Mouse (Mus musculus) heart, adult 2 months (tissue): ENCODE results near the gene Crabp1. TPM values are rescaled to one million over a fixed set of nuclear protein-coding genes. Genes with fewer than 3 reads are reported as not detected.

Experiments used
- DNase-seq, 2 experiments: peaks; one replicate each; pipeline ENCODE4 v3.0.0; 2021
- H3K27ac ChIP-seq: fragments of 200-600 bp; 2 replicates; pipeline ENCODE4 v1.8.1; 2022
- H3K27me3 ChIP-seq: fragments of 200-500 bp; 2 replicates; pipeline ENCODE4 v1.6.1; 2012; ENCODE audit warnings: mild to moderate bottlenecking, low read length, inconsistent platforms, mixed read lengths; ENCODE audit not compliant: control insufficient read depth, insufficient read depth
- H3K36me3 ChIP-seq: fragments of 200-500 bp; 2 replicates; pipeline ENCODE4 v1.6.1; 2012; ENCODE audit warnings: low read length, inconsistent platforms; ENCODE audit not compliant: control insufficient read depth, insufficient read depth
- H3K4me1 ChIP-seq: fragments of 200-500 bp; 2 replicates; pipeline ENCODE4 v1.6.1; 2011; ENCODE audit warnings: low read length; ENCODE audit not compliant: control insufficient read depth, insufficient read depth
- H3K4me3 ChIP-seq: fragments of 200-600 bp; 2 replicates; pipeline ENCODE4 v1.8.1; 2022
- H3K79me2 ChIP-seq: fragments of 200-500 bp; replicated peaks from 2 replicates; pipeline ENCODE4 v1.6.1; 2012; ENCODE audit warnings: mild to moderate bottlenecking, inconsistent platforms, low read length, moderate library complexity, mixed read lengths; ENCODE audit not compliant: control insufficient read depth, insufficient read depth
- H3K9ac ChIP-seq: fragments of 200-500 bp; 2 replicates; pipeline ENCODE4 v1.6.1; 2012; ENCODE audit warnings: low read depth, mild to moderate bottlenecking, control low read depth, inconsistent platforms, low read length, mixed read lengths
- CTCF ChIP-seq: fragments of 200-600 bp; IDR thresholded peaks from 2 replicates; pipeline ENCODE4 v1.8.1; 2022; ENCODE audit warnings: antibody characterized with exemption, mild to moderate bottlenecking, moderate library complexity
- EP300 ChIP-seq: fragments of 200-500 bp; IDR thresholded peaks from 2 replicates; pipeline ENCODE4 v1.6.1; 2011; ENCODE audit warnings: low read depth, low read length, control low read depth; ENCODE audit not compliant: insufficient read depth
- POLR2A ChIP-seq: fragments of 200-500 bp; IDR thresholded peaks from 2 replicates; pipeline ENCODE4 v1.6.1; 2011; ENCODE audit warnings: mild to moderate bottlenecking, low read depth, low read length, control low read depth; ENCODE audit not compliant: insufficient read depth
- WGBS: fragments of 180-500 bp; shearing (Covaris S2); methylation state at CpG from one replicate; pipeline ENCODE4 v1.1.7; 2018; 5-methylcytosine and 5-hydroxymethylcytosine counted together
- intact Hi-C: fragments of 180-260 bp; cut with DNase I; formaldehyde crosslinking; loops from one replicate; pipeline ENCODE4 v1.15.1; 2025
- polyA plus RNA-seq: library from polyadenylated mRNA; depleted of rRNA; stranded (reverse); fragments of >200 nt; gene quantifications from 2 replicates; pipeline ENCODE4 v1.2.3, GENCODE M21; 2012
- total RNA-seq, 2 experiments: library from RNA; stranded (reverse); gene quantifications; 2 replicates each; pipeline ENCODE4 v1.2.3; 2021

Gene Crabp1
- total and polyA plus RNA-seq, 3 experiments = not detected

- Histone ChIP-seq H3K27ac (no peak overlapping the region), H3K4me3 (no peak overlapping the region), H3K79me2 (no peaks in the 10 kb centered on the region; the same call in 1 of the 2 replicates), H3K9ac (no peak overlapping the region), H3K4me1 (no peaks in the 10 kb centered on the region), H3K27me3 (no peaks in the 10 kb centered on the region), H3K36me3 (peaks cover 5% of the 10 kb centered on the region; the same call in 1 of the 2 replicates)
- TF ChIP-seq CTCF (peak; percentile 79), EP300 (no peak), POLR2A (no peak)
- 99% methylated on average over 2 of the region's 2 CpGs for WGBS
- DNase-seq = no peak
- intact Hi-C loops = no loop called here
Observed at GRCm38 (mm10) chr9:54732122-54732521, 32.4 kb upstream of the Crabp1 start.

GRCm38 (mm10) chr9:54733921-54734638, 30.5 kb upstream of the Crabp1 start, which contains the start of gene Wdr61:
TSS of gene Wdr61 (minus strand) at chr9:54734519.
- intact Hi-C loops = loop anchor here (2.0 kb wide), 1 partner anchor 33 kb away; no protein-coding TSS in a partner anchor
- Histone ChIP-seq H3K27me3 (no peaks in the 10 kb centered on the region), H3K79me2 (no peaks in the 10 kb centered on the region; the same call in 1 of the 2 replicates), H3K4me3 (peak within 1 kb of the TSS; percentile 86), H3K27ac (peak within 1 kb of the TSS; percentile 67), H3K4me1 (no peaks in the 10 kb centered on the region), H3K9ac (peak within 1 kb of the TSS; percentile 89), H3K36me3 (peaks cover 5% of the 10 kb centered on the region; the same call in 1 of the 2 replicates)
- peak; percentile 97 to 99 for DNase-seq
- under 1% methylated on average over 32 of the region's 32 CpGs for WGBS
- peak; percentile 65 for TF ChIP-seq CTCF
- peak; percentile 96 for TF ChIP-seq POLR2A
- TF ChIP-seq EP300 = peak; percentile 49; the same call in 1 of the 2 replicates

- WGBS = 19% methylated on average over 11 of the region's 11 CpGs
- Histone ChIP-seq H3K4me3 (peak overlapping the region; percentile 86), H3K36me3 (peaks cover 5% of the 10 kb centered on the region; the same call in 1 of the 2 replicates), H3K79me2 (no peaks in the 10 kb centered on the region; the same call in 1 of the 2 replicates), H3K9ac (no peak overlapping the region), H3K4me1 (no peaks in the 10 kb centered on the region), H3K27ac (peak overlapping the region; percentile 6; the same call in 1 of the 2 replicates), H3K27me3 (no peaks in the 10 kb centered on the region)
- no peak for DNase-seq
- TF ChIP-seq POLR2A (no peak; the same call in 1 of the 2 replicates), CTCF (no peak), EP300 (no peak)
- intact Hi-C loops = loop anchor here (2.0 to 5.0 kb wide), 2 partner anchors 34 to 373 kb away; no protein-coding TSS in a partner anchor
Observed at GRCm38 (mm10) chr9:54734639-54735252, 29.8 kb upstream of the Crabp1 start.

- WGBS = 13% methylated on average over 9 of the region's 9 CpGs
- DNase-seq = peak in 1 of 2 experiments; percentile 24
- TF ChIP-seq POLR2A = no peak
- peak; percentile 74 for TF ChIP-seq CTCF
- Histone ChIP-seq H3K27me3 (no peaks in the 10 kb centered on the region), H3K79me2 (no peaks in the 10 kb centered on the region; the same call in 1 of the 2 replicates), H3K4me3 (no peak overlapping the region), H3K27ac (no peak overlapping the region), H3K9ac (peak overlapping the region; percentile 48; the same call in 1 of the 2 replicates), H3K36me3 (peaks cover 5% of the 10 kb centered on the region; the same call in 1 of the 2 replicates), H3K4me1 (no peaks in the 10 kb centered on the region)
- intact Hi-C loops = loop anchor here (5.0 kb wide), 1 partner anchor 371 kb away; no protein-coding TSS in a partner anchor
Observed at GRCm38 (mm10) chr9:54736284-54736701, 28.3 kb upstream of the Crabp1 start.

- no peaks in the 10 kb centered on the region for H3K27me3 ChIP-seq
- no peaks in the 10 kb centered on the region for H3K4me1 ChIP-seq
- no peak overlapping the region for H3K9ac ChIP-seq
- H3K79me2 ChIP-seq = no peaks in the 10 kb centered on the region
- peaks cover 4% of the 10 kb centered on the region; the same call in 1 of the 2 replicates for H3K36me3 ChIP-seq
- WGBS = 21% methylated on average over 3 of the region's 3 CpGs
- intact Hi-C loops = loop anchor here (1.0 to 5.0 kb wide), 2 partner anchors 83 to 369 kb away; no protein-coding TSS in a partner anchor
- no peak overlapping the region for H3K4me3 ChIP-seq
- no peak for TF ChIP-seq EP300
- no peak for TF ChIP-seq POLR2A
- peak; percentile 71 for TF ChIP-seq CTCF
- H3K27ac ChIP-seq = no peak overlapping the region
- peak; percentile 32 to 45 for DNase-seq
Observed at GRCm38 (mm10) chr9:54738376-54738775, 26.2 kb upstream of the Crabp1 start.

GRCm38 (mm10) chr9:54743891-54744290, 20.7 kb upstream of the Crabp1 start:
- Histone ChIP-seq H3K9ac (no peak overlapping the region), H3K27me3 (no peaks in the 10 kb centered on the region), H3K79me2 (no peaks in the 10 kb centered on the region), H3K4me3 (no peak overlapping the region), H3K4me1 (no peaks in the 10 kb centered on the region), H3K27ac (no peak overlapping the region), H3K36me3 (no peaks in the 10 kb centered on the region)
- no peak for DNase-seq
- 50% methylated on average over 4 of the region's 4 CpGs for WGBS
- intact Hi-C loops = no loop called here
- no peak for TF ChIP-seq POLR2A
- no peak for TF ChIP-seq EP300
- no peak for TF ChIP-seq CTCF
